Mouse (Mus musculus) heart, postnatal 14 days (tissue): ENCODE results near the gene Cdc27. TPM values are rescaled to one million over a fixed set of nuclear protein-coding genes. Genes with fewer than 3 reads are reported as not detected.

ENCODE experiments used
- DNase-seq, 2 experiments: peaks; one replicate each; pipeline ENCODE4 v3.0.0; 2021 to 2022
- intact Hi-C: fragments of 180-260 bp; cut with DNase I; formaldehyde crosslinking; loops from one replicate; pipeline ENCODE4 v1.15.1; 2025
- long read RNA-seq, 2 experiments: library from polyadenylated mRNA; stranded (forward); transcript quantifications; one replicate each; pipeline ENCODE4 v2.0.0; 2021
- total RNA-seq, 2 experiments: library from RNA; stranded (reverse); gene quantifications; 2 replicates each; pipeline ENCODE4 v1.2.3; 2021

Cdc27 gene
- 10 to 100 TPM; 23.2 to 26.5 TPM for total RNA-seq
- long read RNA-seq, experiment 1, partial matches to known transcripts = 0 of 3 reads
- long read RNA-seq, experiment 1, other reads (novel, unspliced or antisense) = 3 of 3 reads
- long read RNA-seq, experiment 2, full-length matches to known transcripts = 3 of 8 reads
- long read RNA-seq, experiment 2, partial matches to known transcripts = 1 of 8 reads
- long read RNA-seq, experiment 2, other reads (novel, unspliced or antisense) = 4 of 8 reads

- intact Hi-C loops = no loop called here
Observed at GRCm38 (mm10) chr11:104550406-104550974, at the start of gene Cdc27, which contains the start of gene Myl4. Gene Cdc27 (minus strand): TSS chr11:104550620. Gene Myl4 (plus strand): TSS chr11:104550663.

GRCm38 (mm10) chr11:104599265-104599945, 49.0 kb upstream of the Cdc27 start:
- intact Hi-C loops = loop anchor here (10.0 kb wide), 1 partner anchor 385 kb away; no protein-coding TSS in a partner anchor
- DNase-seq = peak in 1 of 2 experiments; percentile 29

More at GRCm38 (mm10) chr11:104550406-104550974, at the start of gene Cdc27, which contains the start of gene Myl4:
- DNase-seq = peak; percentile 99

GRCm38 (mm10) chr11:104596365-104596764, 45.9 kb upstream of the Cdc27 start:
- DNase-seq = no peak
- intact Hi-C loops = loop anchor here (10.0 kb wide), 1 partner anchor 388 kb away; no protein-coding TSS in a partner anchor

GRCm38 (mm10) chr11:104592066-104592835, 41.8 kb upstream of the Cdc27 start:
- no peak for DNase-seq
- intact Hi-C loops = loop anchor here (5.0 to 10.0 kb wide), 3 partner anchors 175 to 530 kb away; no protein-coding TSS in a partner anchor

GRCm38 (mm10) chr11:104590148-104590547, 39.7 kb upstream of the Cdc27 start:
- DNase-seq = peak; percentile 73 to 85
- intact Hi-C loops = loop anchor here (5.0 to 10.0 kb wide), 3 partner anchors 177 to 532 kb away; no protein-coding TSS in a partner anchor

DNA sequence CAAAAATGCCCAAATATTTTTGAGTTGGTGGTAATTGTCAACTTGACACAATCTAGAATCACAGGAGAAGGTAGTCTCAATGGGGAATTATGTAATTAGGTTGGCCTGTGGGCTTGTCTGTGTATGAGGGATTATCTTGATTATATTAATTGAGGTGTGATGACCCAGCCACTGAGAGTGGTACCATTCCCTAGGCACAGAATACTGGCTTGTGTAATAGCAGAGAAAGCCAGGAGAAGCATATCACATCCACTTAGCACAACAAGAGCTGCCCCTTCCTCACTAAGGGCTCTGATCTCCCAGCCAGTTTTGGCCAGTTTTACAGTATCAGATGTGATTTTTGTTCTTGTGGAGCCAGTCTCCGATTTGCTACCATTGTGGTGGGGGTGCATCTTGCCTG, 39.1 kb upstream of the Cdc27 start:
- intact Hi-C loops = no loop called here
- DNase-seq = no peak

- intact Hi-C loops = no loop called here
Observed at GRCm38 (mm10) chr11:104588513-104588912, 38.1 kb upstream of the Cdc27 start.

DNA sequence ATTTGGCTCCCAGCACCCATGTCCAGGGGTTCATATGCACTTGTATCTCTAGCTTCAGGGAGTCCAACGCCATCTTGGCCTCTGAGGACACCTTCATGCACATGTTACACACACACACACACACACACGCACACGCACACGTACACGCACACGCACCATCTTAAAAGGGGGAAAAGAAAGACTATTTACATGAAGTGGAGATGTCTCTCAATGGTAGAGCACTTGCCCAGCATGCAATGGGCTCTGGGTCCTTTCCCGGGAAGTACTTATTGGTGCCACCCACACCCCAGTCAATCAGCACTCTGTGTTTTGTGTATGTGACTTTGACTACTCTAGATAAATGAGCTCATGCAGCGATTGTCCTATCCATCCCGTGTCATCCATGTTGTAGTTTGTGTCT, 37.5 kb upstream of the Cdc27 start:
- intact Hi-C loops = no loop called here
- no peak for DNase-seq

More at GRCm38 (mm10) chr11:104588513-104588912, 38.1 kb upstream of the Cdc27 start:
- no peak for DNase-seq

GRCm38 (mm10) chr11:104585495-104585894, 35.1 kb upstream of the Cdc27 start:
- intact Hi-C loops = no loop called here
- DNase-seq = no peak

DNA sequence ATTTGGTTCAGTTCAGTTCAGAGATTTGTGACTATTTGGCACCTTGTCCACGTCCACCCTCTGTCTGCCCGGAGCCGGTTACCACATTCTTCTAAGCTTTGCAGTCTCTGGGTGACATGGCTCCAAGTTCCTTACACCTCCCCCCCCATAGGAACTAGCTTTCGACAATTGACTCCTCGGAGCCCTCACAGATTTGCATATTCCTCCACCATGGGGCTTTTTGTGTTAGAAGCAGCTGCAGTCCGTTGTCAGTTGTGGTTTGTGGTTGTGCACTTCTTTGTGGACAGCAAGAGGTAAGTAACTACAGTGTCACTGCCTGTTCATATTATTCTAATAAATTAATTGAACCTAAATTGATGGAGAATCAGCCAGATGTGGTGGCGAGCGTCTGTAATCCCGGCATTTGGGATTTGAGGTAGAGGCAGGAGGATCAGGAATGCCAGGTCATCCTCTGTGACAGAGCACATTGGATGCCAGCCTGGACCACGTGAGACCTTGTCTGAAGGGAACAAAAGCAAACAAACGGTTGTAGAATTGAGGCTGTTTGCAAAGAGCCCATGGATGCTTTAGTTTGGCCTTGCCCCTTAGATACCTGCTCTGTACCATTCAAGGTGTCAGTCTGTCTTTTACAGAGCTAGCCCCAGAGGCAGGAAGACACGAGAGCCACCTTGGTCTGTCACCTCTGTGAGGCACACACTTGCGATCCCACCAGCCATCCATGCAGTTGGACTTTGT, 32.4 kb upstream of the Cdc27 start:
- DNase-seq = no peak
- intact Hi-C loops = no loop called here

DNA sequence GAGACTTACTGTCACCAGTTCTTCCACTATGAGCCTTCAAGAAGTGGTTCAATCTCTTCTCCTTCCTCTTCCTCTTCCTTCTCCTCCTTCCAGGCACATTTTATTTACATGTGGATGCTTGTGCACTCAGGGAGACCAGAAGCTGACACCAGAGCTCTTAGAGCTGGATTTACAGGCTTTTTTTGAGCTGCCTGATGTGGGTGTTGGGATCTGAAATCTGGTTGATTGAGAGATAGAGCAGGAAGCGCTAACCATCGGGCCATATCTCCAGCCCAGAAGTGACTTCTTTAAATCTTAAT, 31.8 kb upstream of the Cdc27 start:
- DNase-seq = no peak
- intact Hi-C loops = no loop called here

DNA sequence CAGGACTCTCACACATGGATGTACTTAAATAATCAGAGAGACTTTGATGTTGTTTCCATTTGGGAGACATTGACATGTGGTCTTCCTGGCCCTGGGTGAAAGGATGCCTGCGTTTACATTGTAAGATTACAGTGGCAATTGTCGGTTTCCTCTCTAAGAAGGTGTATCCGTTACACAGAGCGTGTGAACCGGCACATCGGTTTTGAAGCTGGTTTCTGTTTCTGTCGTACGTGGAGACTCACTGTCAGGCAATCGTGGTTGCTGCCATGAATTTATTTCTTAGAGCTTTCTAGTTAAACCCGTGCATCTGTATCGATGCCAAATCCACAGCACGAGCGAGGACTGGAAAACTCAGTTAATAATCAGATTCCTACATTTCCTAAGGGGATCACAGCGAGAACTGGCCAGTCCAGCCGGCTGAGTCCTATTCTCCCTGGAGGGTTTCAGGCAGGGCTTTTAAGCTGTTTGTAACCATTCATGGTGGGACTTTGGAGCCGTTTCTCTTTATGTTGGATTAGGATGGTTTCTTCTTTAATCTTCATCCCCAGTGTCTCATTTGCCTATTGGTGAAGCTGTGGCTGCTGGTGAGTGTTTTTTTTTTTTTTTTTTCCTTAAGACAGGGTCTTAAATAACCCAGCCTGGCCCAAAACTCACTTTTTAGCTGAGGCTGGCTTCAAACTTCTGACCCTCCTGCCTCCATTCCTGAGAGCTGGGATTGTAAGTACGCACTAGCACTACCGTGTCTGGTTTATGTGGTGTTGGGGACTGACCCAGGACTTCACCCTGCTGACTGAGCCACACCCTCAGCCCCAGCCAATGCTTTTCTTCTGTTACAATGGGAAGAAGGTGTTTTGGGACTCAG, 31.3 kb upstream of the Cdc27 start:
- no peak for DNase-seq
- intact Hi-C loops = no loop called here

- DNase-seq = no peak
- intact Hi-C loops = no loop called here
Observed at GRCm38 (mm10) chr11:104580606-104581005, 30.2 kb upstream of the Cdc27 start.

- no peak for DNase-seq
- intact Hi-C loops = no loop called here
Observed at GRCm38 (mm10) chr11:104580091-104580490, 29.7 kb upstream of the Cdc27 start.

GRCm38 (mm10) chr11:104579575-104579974, 29.2 kb upstream of the Cdc27 start:
- no peak for DNase-seq
- intact Hi-C loops = no loop called here

DNA sequence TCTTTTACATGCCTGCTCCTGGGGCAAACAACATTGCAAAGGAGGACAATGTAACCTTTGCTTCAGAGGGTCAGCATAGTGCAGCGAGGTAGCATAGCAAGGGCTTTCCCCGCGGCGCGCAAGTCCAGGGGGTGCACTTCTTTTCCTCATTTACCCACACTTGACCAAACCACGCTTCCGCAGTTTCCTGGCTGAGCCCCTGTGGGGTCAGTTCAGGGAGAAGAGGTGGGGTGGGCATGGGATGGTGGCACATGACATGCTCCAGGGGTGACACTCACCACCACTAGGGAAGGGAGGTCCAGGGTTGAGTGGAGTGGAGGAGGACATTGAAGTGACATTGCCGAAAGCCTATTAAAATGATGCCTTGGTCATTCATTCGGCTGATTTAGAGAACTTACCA, 28.7 kb upstream of the Cdc27 start:
- DNase-seq = no peak

GRCm38 (mm10) chr11:104578074-104578473, 27.7 kb upstream of the Cdc27 start:
- no peak for DNase-seq
- intact Hi-C loops = no loop called here

More for the DNA sequence above, 28.7 kb upstream of the Cdc27 start:
- intact Hi-C loops = no loop called here

GRCm38 (mm10) chr11:104576772-104577612, 26.6 kb upstream of the Cdc27 start:
- intact Hi-C loops = no loop called here
- DNase-seq = no peak
